Mouse (Mus musculus) cerebellum, postnatal 4 days (tissue): ENCODE results near the gene Tex12.

Source experiments
- DNase-seq, 2 experiments: peaks; one replicate each; pipeline ENCODE4 v3.0.0; 2022; ENCODE audit warnings: low spot score in 2 of 2, mixed read lengths in 1 of 2

The Tex12 gene

DNA sequence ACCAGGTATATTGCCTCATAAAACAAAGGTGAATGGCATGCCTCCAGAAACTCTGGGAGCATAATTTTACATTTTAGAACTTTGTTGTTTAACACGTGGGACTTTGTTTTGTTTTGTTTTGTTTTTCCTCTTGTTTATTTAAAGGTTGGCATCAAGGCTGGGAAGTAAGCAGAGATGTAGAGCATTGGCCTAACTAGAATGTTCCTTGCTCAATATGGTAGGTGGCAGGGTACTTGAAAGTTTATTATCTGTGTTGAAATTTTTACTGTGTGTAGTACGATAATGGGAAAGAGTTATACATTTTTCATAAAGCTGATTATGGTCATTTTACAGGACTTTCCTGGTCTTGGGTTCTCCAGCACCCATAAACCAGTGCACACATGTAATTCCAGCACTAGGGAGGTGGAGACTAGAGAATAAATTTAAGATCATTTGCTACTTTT lies 814 bp upstream of the Tex12 start:
- DNase-seq, result no peak

DNA sequence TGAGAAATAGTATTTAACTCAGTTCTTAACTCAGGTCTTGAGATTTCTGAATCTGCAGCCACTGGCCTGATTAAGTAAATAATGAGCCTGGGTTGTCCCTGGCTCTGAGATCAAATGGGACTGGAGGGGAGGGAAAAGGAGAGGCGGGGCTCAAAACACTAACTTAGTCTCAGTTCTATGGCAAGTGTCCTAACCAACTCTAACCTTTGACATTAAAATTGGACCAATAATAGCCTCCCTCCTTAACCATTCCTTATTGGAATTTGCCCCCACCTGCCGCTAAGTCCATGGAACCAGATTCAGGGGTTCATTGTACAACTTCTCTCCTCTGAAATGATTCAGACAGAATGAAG lies 6.1 kb downstream of the Tex12 start, which contains the start of gene Bco2:
Gene Bco2, minus strand, starts transcription at position 88 of the 353 bp plus-strand sequence.
- no peak for DNase-seq

DNA sequence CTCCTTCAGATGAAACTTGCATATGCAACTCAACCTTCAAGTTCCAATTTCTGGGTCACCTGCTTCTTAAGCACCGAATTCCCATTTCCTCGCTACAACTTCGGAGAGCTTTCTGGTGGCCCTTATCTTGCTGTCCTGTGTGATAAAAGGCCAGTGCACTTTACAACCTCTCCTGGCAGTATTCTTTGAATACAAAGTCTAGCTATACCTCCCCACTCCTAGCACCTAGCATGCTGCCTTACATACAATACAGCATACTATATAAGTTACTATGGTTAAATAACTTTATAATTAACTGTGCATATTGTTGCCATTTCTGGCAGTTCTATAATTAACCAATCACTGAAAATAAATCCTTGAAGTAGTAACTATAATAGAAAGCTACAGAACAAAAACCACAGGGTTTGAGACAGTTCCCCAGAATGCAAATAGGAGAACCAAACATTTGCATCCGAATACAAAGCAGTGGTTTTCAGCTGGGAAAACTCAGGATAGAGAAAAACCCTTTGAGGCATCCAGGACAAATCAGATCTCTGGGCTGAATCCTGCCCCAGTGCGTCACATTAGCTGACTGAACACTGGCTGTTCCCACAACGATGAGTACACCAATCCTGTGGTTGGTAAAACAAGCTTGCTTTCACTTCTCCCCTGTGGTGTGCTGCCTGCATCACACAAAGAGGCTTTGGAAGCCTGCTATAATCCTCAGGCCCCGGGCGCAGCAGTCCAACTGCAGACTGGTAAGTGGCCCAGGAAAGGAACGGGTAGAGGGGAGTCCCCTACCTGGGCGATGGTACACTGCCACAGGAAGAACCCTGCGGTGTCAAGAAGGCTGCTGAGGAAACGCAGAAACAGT lies 6.7 kb downstream of the Tex12 start, which contains the start of gene Il18:
Gene Il18, plus strand, starts transcription at position 587 of the 853 bp plus-strand sequence.
- peak in 1 of 2 experiments; percentile 21 for DNase-seq

DNA sequence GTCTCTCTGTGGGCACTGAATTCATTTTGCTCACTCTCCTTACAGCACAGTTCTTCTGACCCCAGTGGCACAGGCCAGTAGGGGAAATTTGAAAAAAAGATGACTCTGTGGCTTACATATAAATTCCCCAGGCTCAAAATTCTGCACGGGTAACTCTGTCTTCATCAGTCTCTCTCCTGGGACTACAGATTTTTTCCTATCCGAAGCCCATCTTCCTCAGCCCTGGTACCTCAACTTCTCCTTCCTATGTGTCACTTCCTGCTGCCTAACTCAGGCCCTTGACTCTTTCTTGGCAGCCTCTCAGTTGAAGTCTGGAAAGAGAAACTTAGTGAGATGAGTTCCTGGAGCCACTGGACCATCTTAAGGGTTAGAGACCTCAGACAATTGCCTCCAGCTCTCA lies 7.6 kb downstream of the Tex12 start:
- no peak for DNase-seq

DNA sequence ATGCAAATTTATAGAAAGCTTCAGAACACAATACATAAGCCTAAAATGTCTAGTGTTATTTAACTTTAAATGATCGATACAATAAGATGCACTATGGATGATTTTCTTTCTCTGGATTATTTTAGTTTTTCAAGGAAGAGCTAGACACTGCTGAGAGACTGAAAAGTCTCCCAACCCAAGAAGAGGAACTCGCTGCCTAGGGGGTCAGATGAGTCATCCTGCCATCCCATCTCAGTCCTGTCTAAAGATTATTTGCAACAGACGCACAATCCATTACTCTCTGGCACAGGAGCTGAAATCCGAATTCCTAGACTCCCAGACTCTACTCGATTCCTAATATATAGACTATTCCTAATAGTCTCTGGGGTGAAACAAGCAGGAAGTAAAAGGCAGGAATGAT lies 8.9 kb downstream of the Tex12 start:
- DNase-seq, result no peak

DNA sequence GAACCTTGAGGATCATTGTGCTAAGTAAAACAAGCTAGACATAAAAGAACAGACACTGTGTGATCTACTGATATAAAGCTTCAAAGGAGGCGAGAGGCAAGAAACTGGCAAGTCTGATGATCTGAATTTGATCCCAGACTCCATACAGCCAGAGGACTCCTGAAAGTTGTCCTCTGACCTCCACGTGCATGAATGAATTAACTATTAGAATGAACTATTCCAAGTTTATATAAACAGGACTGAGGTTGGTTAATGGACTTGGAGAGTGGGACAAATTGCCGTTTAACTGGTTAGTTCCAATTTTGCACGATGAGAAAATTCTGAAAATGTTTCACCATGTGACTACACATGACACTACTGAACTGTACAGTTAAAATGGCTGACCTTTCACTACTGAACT lies 12.2 kb downstream of the Tex12 start:
- DNase-seq, result no peak

DNA sequence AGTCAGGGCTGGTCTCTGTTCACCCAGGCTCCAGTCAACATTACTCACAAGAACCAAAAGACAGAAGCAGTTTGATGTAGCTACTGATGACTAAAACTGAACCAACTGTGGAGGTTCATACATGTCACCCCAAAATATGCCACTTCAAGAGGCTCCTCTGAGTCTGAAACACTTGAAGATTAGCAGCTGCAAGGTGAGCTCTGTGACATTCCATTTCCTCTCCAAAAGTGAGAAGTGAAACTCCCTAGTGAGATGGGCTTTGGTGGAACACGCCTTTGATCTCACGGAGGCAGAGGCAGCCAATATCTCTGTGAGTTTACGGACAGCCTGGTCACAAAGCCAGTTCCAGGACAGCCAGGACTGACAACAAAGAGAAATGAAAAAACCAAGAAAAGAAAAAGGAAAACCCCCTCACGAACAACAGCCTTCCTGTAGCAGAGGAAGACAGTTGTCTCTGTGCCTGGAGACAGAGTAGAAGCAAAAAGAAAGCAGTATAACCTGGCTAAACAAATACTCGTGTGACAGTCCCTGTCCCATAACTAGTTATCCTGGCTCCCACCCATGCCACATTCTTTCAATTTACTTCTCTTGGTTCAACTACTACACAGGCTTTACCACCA lies 13.2 kb downstream of the Tex12 start:
- DNase-seq, result no peak

DNA sequence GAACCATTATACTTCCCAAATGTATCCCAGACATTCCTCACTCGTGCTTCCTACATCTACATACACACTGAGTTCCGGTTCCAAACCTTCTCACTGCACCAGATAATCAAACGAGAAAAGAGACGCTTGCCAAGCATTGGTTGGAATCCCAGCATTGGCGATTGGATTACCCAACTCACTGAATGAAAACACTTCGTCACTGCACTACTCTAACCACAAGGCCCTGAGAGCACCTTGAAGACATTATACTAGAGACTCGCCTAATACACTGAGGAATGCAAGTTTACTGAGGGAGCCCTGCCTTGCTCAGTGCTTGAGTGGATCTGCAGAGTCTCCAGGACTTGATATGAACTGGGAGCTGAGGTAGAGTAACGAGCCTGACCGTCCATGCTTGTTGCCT lies 18.7 kb downstream of the Tex12 start:
- DNase-seq, result no peak

DNA sequence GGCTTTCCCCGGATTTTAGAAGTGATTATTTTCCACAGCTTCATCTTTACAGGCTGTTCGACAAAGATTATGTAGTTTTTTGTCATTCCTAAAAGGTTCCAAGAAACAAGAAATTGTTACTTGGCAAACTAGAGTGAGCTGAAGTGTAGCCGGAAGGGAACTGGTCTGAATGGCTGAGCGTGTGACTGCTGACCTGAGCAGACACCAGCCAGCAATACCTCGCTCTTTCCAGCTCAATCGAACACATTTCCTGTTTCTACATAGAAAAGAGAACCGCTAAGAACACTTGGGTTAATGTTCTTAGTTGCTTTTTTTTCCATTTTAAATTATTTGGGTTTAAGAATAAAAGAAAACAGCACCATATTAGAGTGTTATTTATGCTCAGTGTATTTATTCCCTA lies 21.0 kb downstream of the Tex12 start:
- DNase-seq, result no peak

DNA sequence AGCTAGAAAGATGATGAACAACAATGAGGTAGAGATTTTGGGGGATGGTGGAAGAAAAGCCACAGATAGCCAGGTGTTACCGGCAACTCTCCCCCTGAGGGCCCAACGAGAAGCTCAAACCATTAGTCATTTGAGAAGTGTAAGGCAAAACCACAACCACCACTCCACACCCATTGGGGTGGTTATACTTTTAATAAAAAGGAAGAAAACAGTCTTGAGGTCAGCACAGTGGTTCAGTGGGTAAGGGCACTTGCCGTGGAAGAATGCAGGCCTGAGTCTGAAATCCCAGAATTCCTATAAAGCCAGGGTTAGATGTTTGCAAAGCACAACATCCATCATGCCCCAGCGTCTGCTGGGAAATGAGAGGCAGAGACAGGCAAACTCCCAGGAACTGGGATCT lies 23.8 kb downstream of the Tex12 start:
- DNase-seq, result no peak

DNA sequence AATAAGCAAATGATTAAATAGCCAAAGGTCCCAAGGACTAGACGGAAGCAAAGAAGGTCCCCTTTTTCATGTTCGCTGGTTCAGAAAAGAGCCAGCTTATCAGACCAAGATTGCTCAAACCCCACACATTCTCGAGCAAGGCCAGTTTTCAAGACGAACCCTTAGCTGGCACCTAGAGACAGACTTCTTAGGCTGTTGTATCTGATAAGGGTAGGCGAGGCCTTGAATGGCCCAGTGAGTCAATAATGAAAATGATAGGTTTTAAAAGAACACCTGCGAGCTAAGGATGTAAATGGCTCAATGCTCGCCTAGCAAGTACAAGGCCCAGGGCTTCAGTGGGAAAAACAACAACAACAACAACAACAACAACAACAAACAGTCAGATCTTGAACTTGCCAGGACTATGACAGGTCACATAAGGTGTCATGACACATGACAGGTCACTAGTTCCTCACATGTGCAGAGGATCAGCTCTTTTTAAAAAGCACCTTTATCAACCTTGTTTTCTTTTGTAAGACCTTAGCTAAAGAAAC lies 24.5 kb downstream of the Tex12 start:
- DNase-seq, result no peak

DNA sequence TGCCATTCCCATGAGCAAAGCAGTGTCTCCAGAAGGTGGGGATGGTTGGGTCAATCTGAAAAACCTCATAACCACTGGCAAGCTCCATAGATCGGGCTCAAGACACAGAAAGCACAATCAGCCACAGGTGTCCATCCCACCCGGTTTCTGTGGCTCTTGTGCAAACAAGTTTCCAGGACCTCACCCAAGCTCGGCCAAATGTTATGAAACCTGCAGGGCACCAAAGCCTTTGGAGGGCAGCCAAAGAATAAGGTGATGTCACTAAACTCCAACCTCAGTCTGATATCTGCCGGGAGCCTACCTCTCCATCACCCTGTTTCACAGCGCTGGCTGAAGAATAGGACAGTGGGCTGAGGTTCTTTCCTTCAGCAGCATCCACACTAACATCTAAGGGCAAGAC lies 25.2 kb downstream of the Tex12 start:
- DNase-seq, result no peak

DNA sequence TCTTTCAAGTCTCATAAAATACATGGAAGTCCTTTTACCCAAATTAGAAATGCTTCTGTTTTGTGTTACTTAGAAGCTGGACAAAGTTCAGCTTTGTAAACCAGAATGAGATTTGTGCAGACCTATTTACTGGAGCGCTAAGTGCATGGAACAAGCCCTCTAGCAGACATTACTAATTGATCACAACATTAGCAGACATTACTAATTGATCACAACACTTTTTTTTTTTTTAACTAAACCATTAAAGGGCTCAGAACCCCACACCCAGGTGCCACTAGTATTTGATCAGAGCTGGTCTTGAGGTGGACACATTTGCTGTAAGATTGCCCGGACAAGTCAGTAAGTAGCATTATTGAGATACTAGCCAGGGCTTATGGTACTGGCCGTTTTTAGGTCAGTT lies 27.3 kb downstream of the Tex12 start:
- no peak for DNase-seq

DNA sequence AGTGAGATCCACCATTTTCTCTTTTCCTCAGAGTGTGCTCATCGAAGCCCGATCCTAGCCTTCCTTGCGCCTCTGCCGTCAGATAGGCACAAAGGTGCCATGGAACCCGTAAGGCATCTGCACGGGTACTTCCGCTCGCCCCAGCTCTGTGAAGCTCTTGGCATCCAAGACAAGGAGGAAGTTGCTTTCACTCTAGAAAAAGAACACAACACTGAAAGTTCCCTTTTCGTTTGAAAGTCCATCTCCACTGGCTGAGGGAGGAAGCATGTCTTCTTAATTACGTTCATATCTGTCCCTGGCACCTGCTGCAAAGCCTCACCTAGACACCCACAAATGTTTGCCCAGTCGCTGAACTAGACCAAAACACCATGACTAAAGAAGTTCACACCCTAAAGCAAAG lies 27.8 kb downstream of the Tex12 start:
- no peak for DNase-seq

DNA sequence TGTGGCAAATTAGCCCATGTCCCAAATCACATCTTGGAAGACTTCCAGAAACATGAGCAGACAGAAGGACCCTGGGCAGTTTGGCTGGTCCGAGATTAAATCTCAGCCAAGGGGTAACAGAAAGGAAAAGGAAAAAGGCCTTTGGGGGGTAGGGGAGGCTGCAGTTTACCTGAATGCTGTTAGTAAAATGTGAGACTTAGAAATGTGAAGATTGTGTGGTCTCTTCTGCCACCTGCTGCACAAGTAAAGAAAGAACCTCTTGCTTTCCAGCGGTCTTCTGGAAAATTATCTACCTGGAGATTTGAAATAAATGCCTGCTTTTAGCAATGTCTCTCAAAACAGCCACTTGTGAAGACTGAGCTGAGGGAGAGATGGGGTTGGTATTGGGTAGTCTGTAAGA lies 30.2 kb downstream of the Tex12 start:
- DNase-seq, result peak in 1 of 2 experiments; percentile 21

DNA sequence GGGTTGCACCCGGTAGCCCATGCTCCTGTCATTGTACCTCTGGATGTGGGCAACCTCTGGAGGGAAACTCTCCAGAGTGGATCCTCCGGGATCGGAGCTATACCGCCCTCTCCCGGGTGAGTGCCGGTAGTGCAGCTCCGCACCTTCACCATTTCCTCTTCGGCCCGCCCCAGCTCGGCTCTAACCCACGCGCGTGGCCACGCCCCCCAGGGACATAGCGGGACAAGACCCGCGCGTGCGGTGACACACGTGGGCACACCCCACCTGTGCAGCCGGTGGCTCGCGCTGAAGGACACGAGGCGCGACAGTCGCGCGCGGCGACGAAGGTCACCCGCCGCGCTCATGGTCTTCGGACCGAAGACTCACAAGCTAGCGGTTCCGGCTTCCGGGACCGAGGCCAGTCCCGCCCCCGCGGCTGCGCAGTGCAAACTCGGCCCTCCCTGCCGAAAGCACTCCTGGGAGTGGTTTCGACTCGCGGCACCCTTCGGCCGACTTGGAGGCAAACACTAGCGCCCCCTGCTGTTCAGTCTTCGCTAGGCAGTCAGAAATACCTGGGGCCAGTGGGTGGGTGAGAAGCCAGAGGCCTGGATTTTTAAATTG lies 32.7 kb downstream of the Tex12 start, which contains the start of gene Pts:
Gene Pts, minus strand, starts transcription at position 432 of the 600 bp plus-strand sequence.
- DNase-seq, result peak; percentile 92 to 97

DNA sequence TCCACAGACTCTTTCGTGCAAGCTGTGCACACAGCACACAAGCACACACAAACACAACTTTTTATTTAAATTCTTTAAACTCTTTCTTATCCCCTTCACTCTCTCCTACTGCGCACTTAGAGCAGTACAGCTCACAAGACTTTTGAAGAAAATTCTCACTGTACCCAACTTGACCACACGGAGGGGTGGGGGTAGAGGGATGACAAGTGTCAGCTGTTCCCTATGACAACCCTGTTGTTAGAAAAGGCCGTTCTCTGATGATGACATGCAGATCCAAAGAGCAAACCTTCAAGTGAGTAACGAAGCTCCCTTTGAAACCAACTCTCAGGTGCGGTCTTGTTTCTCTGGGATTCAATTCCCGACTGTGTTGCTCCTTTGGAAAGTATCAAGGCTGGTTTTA lies 33.3 kb downstream of the Tex12 start:
- DNase-seq, result no peak

DNA sequence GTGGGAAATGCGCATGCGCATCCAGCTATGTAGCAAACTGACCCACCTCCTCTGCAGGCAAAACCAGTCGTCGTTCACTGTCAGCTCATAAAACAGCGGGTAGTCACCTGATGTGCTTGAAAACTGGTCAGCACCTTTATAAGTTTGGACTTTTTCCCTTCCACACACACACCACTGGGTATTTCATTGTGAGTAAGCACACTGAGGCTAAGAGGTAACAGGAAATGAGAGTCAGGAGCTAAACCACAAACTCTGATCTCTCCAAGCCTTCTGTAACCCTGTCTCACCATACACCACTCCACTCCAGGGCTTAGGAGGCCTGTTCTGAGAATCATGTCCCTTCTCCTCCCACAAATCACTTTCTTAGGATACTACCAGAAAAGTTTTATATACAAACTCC lies 35.5 kb downstream of the Tex12 start:
- no peak for DNase-seq

DNA sequence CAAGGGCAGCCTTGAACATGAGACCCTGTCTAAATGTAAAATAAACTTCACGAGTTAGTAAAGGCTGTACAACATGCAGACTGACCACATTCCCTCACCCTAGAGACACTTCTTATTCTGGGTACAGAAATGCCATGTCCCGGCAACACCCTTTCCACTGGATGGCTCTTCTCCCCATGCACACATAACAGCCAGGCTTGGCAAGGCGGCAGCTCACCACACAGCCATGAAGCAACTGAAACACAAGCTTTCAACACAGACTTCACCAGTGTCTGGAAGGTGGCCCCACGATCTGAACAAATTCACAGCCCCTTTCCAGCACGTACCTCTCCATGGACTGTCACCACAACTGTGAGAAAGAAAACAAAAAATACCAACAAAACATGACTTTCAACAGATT lies 36.2 kb downstream of the Tex12 start:
- no peak for DNase-seq

DNA sequence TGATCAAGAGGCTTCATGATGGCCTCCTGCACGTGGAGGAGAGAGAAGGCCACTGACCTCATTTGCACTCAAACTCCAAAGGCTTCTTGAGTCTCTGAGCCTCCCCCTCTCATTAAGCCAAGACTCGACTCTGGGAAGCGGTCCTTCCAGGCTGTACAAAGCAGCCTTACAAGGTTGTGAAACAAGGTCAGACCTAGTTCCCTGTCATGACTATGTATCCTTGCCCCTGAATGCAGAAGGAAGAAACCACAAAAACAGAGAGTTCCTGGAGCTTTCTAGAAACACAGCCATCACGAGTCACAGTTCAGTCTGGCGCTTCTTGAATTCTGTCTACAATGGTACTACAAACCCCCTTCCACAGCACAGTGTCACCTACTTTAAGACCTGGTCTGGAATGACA lies 38.6 kb downstream of the Tex12 start:
- DNase-seq, result no peak

DNA sequence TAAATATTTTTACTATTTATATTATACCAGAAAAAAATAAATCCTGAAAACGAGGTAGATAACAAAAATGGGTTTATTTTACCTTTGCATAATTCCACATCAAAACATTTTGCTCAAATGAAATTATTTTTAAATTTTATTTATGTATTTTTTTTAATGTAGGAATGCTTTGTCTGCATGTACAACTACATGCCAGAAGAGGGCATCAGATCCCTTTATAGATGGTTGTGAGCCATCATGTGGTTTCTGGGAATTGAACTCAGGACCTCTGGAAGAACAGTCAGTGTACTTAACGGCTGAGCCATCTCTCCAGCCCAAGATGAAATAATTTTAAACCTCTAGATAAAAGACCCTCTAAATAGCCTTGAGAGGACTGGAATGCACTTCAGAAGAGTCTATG lies 39.6 kb downstream of the Tex12 start:
- no peak for DNase-seq

DNA sequence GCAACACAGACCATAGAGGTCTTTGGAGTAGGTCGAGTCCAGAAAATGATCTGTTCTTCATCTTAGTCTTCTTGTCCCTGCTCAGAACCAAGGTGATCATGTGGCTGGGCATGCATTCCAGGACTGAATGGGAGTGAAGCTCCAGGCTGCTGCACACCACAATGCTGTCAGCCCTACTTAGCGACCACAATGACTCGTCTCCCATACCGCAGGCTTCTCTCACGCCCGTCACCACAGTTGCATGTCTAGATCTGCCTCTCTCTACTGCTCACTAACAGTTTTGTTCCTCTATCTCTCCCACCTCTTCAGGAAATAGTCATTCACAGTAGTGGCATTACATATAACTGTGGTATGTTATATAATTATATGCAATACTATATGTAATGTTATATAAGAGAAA lies 40.4 kb downstream of the Tex12 start:
- no peak for DNase-seq

DNA sequence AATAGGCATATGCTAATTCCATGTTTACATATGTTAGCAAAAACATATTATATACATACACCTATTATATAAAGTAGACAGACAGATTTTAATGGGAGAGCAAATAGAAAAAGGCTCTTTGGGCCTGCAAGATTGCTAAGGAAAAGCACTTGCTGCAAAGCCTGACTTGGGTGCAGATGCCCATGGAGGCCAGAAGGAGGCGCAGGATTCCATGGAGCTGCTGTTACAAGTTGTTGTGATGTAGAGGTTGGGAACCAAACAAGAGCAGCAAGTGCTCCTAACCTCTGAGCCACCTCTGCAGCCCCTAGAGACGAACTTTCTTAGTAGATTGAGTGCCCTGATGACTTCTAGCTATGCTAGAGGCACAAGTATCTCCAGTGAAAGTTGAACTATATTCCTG lies 42.3 kb downstream of the Tex12 start:
- DNase-seq, result peak in 1 of 2 experiments; percentile 14
